Mouse (Mus musculus) brown adipose tissue, adult 24 weeks (tissue): ENCODE results near the gene Ndufs5. TPM values are rescaled to one million over a fixed set of nuclear protein-coding genes. Genes with fewer than 3 reads are reported as not detected.
A peak's percentile ranks its signal among the peaks of the same experiment; 100 is the strongest.

ENCODE experiments used
- H3K27ac ChIP-seq: fragments of 200-500 bp; replicated peaks from 2 replicates; pipeline ENCODE4 v1.5.1; 2012; ENCODE audit warnings: low read depth, mild to moderate bottlenecking, low read length
- H3K4me1 ChIP-seq: fragments of 200-500 bp; 2 replicates; pipeline ENCODE4 v1.6.1; 2012; ENCODE audit warnings: low read length, mixed read lengths; ENCODE audit not compliant: control insufficient read depth, insufficient read depth, insufficient read length
- H3K4me3 ChIP-seq: fragments of 200-500 bp; 2 replicates; pipeline ENCODE4 v1.5.1; 2012; ENCODE audit warnings: low read depth, mild to moderate bottlenecking, low read length, moderate library complexity; ENCODE audit not compliant: insufficient read depth
- polyA plus RNA-seq: library from polyadenylated mRNA; stranded (reverse); fragments of >200 nt; gene quantifications from 2 replicates; pipeline ENCODE4 v1.2.4, GENCODE M21; 2012; ENCODE audit not compliant: missing spikeins, insufficient read depth, insufficient read length

Ndufs5 gene
- polyA plus RNA-seq, 1 experiment: 1,341 TPM

DNA sequence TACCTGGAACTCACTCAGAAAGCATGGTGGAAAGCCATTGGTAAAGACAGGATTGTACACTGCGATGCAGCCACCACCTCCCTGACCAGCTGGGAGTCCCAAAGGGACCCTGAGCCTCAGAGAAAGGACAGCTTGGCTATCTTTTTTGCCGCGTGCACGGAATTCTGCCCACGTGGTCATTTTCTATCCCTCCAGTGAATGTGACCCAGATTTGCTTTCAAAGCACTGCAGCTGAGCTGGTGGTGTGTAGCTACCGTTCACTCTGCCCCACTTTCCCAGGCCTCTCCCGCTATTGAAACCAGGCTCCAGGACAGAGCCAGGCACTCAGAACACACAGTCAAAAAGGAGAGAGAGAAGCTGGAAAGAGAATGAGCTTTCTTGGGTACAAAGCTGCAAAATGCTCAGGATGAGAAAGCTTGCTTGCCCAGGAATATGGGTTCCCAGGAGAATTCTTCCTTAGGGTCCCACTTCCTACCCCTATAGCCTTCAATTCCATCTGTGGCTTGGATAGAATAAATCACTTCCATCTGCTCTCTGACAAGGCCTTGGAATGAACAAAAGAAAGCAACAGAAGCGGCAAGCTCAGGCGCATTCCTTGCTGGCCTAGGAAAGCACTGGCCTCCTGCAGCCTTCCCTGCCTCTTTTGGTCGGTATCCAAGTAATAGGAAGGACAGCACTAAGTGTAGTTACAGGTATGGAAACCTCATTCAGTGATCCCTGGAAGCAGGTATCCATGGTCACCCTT is 40.8 kb downstream of the Ndufs5 start:
- H3K4me3 ChIP-seq: no peak overlapping the region
- no peak overlapping the region; the same call in 1 of the 2 replicates for H3K27ac ChIP-seq
- no peaks in the 10 kb centered on the region for H3K4me1 ChIP-seq

- Histone ChIP-seq H3K4me1 (peaks cover 8% of the 10 kb centered on the region; the same call in 1 of the 2 replicates), H3K27ac (no peak overlapping the region), H3K4me3 (no peak overlapping the region)
Measured at GRCm38 (mm10) chr4:123670598-123670997, 47.4 kb downstream of the Ndufs5 start.

DNA sequence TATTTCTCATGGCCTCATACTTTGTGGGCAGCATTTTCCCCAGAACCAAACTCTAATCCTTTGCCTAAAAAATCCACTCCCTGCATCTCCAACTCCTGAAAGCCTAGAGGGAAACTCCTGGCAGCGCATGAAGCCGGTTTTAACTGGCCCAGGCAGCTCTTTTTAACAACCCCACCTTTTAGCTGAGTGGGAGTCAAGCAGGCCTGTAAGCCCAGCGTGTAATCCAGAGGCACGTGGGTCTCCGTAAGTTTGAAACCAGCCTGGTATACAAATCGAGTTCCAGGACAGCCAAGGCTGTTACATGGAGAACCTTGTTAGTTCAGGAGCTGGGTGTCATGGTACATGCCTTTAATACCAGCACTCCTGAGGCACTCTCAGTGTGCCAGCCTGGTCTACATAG is 48.3 kb downstream of the Ndufs5 start:
- Histone ChIP-seq H3K27ac (no peak overlapping the region), H3K4me1 (peaks cover 12% of the 10 kb centered on the region; the same call in 1 of the 2 replicates), H3K4me3 (no peak overlapping the region)

DNA sequence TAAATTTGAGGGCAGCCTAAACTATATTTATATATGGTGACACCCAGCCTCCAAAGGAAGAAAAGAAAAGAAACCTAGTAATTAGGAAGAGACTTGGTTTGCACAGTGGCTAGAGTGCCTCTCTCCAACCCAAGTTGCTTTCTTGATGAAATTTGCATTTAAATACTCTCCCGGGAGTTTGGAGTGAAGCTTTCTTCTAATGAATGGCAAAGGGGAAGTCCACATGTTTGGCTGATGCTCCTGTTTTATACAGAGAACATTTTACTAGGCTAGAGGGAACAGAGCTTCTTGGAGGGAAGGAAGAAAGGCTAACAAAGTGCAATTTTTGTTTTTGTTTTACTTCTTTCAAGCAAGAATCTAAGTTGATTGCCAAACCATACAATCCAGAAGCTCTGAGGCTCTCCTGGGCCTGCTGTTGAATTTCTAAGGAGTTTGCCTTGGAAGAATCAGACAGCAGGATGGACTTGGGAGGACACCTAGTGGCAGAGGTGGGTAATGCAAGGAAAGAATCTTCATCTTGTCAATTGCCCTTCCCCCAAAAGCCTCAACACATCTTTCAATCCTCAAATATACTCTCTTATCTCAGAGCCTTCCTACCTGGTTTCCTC is 50.6 kb downstream of the Ndufs5 start:
- peaks cover 12% of the 10 kb centered on the region; the same call in 1 of the 2 replicates for H3K4me1 ChIP-seq
- no peak overlapping the region for H3K4me3 ChIP-seq
- H3K27ac ChIP-seq: peak overlapping the region; percentile 6; the same call in 1 of the 2 replicates

DNA sequence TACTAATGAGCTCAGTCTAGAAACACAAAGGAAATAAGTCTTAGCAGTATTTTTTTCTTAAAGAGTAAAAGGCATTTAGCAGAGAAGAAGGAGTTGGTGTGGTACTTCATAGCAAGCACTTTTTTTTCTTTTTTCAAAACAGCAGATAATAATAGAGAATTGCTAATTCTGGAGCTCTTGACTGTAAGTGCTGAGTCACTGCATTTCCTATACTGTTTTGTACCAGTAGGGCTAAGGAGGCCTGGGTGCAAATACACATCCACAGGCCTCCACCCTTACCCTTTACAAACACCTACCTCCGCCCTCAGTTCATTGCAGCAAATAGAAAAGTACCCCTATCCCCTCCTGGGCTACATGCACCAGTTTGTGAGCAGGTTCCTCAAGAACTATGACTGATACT is 51.5 kb downstream of the Ndufs5 start:
- 0 out of 2 replicates have a peak overlapping the region, but pooled peaks have one; percentile 6 for H3K27ac ChIP-seq
- no peak overlapping the region for H3K4me3 ChIP-seq
- peaks cover 12% of the 10 kb centered on the region; the same call in 1 of the 2 replicates for H3K4me1 ChIP-seq

GRCm38 (mm10) chr4:123665681-123666278 is 52.2 kb downstream of the Ndufs5 start:
- no peak overlapping the region; the same call in 1 of the 2 replicates for H3K4me3 ChIP-seq
- H3K27ac ChIP-seq: peak overlapping the region; percentile 69
- H3K4me1 ChIP-seq: peaks cover 12% of the 10 kb centered on the region; the same call in 1 of the 2 replicates

DNA sequence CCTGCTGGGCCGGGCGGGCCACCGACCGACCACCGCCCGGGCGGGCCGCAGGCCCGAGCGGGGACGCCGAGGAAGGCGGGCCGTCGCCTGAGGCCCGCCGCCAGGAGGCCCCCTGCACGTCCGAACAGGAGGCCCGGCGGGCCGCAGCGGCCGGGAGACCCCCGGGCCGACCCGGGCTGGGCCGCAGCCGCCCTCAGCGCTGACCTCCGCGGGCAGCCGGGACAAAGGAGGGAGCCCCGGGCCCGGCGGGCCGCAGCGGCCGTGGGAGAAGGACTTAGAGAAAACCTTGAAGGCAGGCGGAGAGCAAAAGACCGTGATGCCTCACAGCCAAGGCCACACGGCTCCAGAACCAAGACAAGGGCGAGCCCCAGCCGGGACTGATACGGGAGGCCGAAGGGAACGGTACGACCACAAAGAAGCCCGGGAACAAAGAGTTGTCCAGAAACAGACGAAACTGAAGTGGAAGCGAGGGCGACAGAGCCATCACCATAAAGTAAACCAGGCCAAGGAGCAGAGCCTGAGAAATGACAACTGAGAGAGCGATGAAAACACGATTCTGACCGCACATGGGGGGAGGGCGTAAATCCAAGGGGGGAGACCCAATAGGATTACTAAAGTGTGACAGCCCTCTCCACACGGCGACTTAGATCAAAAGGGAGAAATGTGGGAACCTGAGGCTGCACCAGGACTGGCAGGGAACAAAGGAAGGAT is 52.9 kb downstream of the Ndufs5 start:
- Histone ChIP-seq H3K4me3 (peak overlapping the region; percentile 96), H3K27ac (peak overlapping the region; percentile 69), H3K4me1 (peaks cover 12% of the 10 kb centered on the region; the same call in 1 of the 2 replicates)

DNA sequence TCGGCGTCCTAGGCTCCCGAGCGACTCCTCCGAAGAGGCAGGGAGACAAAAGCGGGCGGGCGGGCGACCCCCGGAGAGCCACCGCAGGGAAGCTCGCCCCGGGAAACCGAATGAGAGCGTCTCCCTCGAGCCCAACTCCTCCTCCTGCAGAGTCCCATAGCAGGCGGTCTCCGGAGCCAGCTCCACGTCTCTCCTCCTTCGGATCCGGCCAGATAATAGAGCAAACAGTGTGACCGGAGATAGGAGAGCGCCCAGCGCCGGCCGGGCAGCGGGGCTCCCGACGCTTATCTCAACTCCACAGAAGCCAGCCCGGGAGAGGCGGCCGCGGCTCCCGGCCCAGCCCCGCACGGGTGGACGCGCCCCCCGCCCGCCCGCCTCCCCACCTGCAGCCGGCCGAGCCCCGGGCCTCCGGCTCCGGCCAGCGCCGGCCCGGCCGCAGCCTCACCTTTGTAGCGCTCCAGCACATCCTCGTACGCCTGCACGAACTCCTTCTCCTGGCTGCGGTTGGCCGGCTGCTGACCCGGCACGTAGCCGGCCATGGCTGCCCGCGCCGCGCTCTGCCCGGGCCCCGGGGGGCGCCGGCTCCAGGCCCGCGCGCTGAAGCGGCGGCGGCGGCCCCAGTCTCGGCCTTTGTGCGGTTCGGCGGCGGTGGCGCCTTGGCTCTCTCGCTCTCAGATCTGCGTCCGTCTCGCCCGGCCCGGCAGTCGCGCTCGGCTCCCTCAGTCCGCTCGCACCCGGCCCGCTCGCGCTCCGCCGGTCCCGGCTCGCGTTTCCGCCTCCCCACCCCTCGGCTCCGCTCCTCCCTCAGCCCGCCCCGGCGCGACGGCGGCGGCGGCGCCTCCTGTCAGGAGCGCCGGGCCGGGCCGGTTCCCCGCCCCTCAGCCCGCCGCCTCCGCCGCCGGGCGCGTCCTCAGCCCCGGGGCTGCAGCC is 53.7 kb downstream of the Ndufs5 start:
- peak overlapping the region; percentile 81 for H3K27ac ChIP-seq
- H3K4me3 ChIP-seq: peak overlapping the region; percentile 96
- H3K4me1 ChIP-seq: peaks cover 12% of the 10 kb centered on the region; the same call in 1 of the 2 replicates

- Histone ChIP-seq H3K27ac (no peak overlapping the region), H3K4me1 (peaks cover 12% of the 10 kb centered on the region; the same call in 1 of the 2 replicates), H3K4me3 (peak overlapping the region; percentile 96)
Measured at GRCm38 (mm10) chr4:123663688-123663965, 54.4 kb downstream of the Ndufs5 start.

DNA sequence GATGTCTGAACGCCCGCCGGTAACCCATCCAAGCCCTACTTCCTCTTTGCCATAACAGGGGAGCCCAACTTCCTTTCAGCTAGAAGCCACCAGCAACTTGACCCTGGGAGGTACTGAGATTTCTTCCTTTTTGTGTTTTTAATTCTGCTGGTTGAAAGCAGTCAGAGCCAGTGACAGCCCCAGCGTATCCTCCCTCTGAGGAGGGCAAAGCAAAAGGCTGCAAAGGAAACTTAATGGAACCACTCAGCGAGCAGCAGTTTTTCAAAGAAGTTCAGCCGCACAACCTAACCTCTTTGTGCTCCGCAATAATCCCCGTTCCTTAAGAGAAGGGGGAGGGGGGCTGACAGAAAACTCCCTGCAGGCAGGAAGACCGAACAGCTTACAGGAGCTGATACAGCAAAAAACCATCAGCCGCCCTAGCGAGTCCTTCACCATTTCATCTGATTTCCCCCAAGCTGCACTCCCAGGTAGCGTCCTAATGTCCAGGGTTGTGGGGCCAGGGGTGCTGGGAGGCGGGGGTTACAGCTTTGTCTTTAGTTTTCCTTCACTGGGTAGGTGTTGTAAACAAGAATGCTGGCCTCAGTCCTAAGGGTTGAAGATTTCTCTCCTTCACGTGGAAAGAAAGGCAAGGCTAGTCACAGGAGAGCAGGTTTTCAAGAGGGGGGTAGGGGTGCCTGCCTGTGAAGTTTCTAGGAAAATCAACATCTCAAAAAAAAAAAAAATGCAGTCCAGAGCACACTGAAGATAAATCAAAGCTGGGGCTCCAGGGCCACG is 54.9 kb downstream of the Ndufs5 start:
- Histone ChIP-seq H3K27ac (no peak overlapping the region; the same call in 1 of the 2 replicates), H3K4me1 (peaks cover 12% of the 10 kb centered on the region; the same call in 1 of the 2 replicates), H3K4me3 (peak overlapping the region; percentile 96)

Other genes starting within 250 kb of the Ndufs5 start
- 74.3 and 90.1 TPM in 2 replicates for gene Macf1, start 33.8 kb downstream of the Ndufs5 start, polyA plus RNA-seq
- 41.9 and 46.0 TPM in 2 replicates for gene Akirin1, start 32.1 kb upstream of the Ndufs5 start, polyA plus RNA-seq
- gene Rhbdl2, start 69.7 kb upstream of the Ndufs5 start, polyA plus RNA-seq: not detected in 2 replicates
- not detected in 2 replicates for gene 4933427I04Rik, start 141.5 kb upstream of the Ndufs5 start, polyA plus RNA-seq
- gene Mycbp, start 186.6 kb upstream of the Ndufs5 start, polyA plus RNA-seq: 70.1 and 80.7 TPM in 2 replicates
- gene Rragc, start 199.2 kb upstream of the Ndufs5 start, polyA plus RNA-seq: 91.0 and 96.9 TPM in 2 replicates
- gene 4930535I16Rik, start 199.8 kb upstream of the Ndufs5 start, polyA plus RNA-seq: not detected in 2 replicates